Mouse (Mus musculus) G1E-ER4 (cell line): Measurements from ENCODE around the gene Ankk1. TPM values are rescaled to one million over a fixed set of nuclear protein-coding genes. Genes with fewer than 3 reads are reported as not detected.

Experiments used
- GATA1 ChIP-seq: IDR thresholded peaks from one replicate; pipeline ENCODE4 v1.8.0; 2012; ENCODE audit warnings: low read length, inconsistent platforms
- polyA plus RNA-seq: library from polyadenylated mRNA; stranded (reverse); fragments of >175 nt; gene quantifications from 2 replicates; pipeline ENCODE4 v1.2.3, GENCODE M21; 2012

Gene Ankk1
- polyA plus RNA-seq, 1 experiment, result not detected

GRCm38 (mm10) chr9:49384855-49385254 lies 42.0 kb downstream of the Ankk1 start:
- no peak for TF ChIP-seq GATA1

DNA sequence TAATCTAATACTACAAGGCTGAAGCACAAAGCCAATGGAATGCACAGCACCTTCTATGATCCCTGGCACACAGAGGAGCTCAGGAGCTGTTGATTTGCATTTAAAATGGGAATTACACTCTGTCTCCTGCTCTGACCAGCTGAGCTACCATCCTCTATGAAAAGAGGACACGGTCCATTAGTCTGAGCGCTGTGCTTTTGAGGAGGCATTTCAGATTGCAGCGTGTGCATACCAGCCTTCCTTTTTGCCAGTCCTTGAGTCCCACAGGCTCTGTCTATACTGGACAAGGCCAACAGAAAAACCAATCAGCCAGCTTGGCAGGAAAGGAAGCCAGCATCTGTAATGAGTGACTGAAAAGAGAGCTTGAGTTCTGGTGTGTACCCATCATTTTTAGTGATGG lies 42.8 kb downstream of the Ankk1 start:
- TF ChIP-seq GATA1, result no peak

DNA sequence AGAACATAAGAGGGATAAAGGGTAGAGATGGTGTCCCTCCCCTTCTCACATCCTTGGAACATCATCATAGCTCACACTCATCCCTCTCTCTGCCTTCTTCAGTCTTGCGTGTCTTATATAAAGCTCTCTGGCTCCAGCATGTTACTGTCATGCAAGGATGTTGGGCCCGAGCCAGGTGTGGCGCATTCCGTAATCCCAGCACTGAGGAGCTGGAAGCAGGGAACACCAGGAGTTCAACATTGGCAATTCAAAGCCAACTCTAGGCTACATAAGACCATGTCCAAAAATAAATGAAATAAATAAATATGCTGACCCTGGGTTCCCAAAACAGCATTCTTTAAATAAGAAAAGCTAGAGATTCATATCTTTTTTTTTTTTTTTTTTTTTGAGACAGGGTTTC lies 46.9 kb downstream of the Ankk1 start:
- TF ChIP-seq GATA1, result no peak

GRCm38 (mm10) chr9:49373946-49374345 lies 52.9 kb downstream of the Ankk1 start:
- TF ChIP-seq GATA1, result no peak

GRCm38 (mm10) chr9:49365763-49366162 lies 61.1 kb downstream of the Ankk1 start:
- no peak for TF ChIP-seq GATA1

Other genes starting within 250 kb of the Ankk1 start
- gene Gm4894, start 176.5 kb downstream of the Ankk1 start, polyA plus RNA-seq, result not detected in 2 replicates
- gene Drd2, start 86.4 kb downstream of the Ankk1 start, polyA plus RNA-seq, result not detected in 2 replicates
- gene Ttc12, start 59.2 kb upstream of the Ankk1 start, polyA plus RNA-seq, result not detected in 2 replicates